Mouse (Mus musculus): ENCODE measurements around the gene Htra2. TPM values are rescaled to one million over a fixed set of nuclear protein-coding genes. Genes with fewer than 3 reads are reported as not detected.
A peak's percentile ranks its signal among the peaks of the same experiment; 100 is the strongest.

Htra2 gene
- 47.7 and 49.3 TPM in 2 replicates for polyA plus RNA-seq (2012; rRNA removed)

GRCm38 (mm10) chr6:83054871-83055431 lies at the start of gene Htra2:
Htra2 (minus strand) TSS chr6:83055273.
- no peak for DNase-seq
- TF ChIP-seq POLR2A (IDR thresholded peaks at IDR 0.05; ENCODE audit: borderline replicate concordance, extremely low read depth, low read depth, low read length) (no peak), CTCF (IDR thresholded peaks at IDR 0.05; ENCODE audit: insufficient read depth, low read length) (no peak)
- Histone ChIP-seq H3K4me3 (replicated peaks; ENCODE audit: extremely low read depth, low read depth, low read length) (peak within 1 kb of the TSS; percentile 73), H3K4me1 (ENCODE audit: control insufficient read depth, insufficient read depth, low read length) (peaks cover 12% of the 10 kb centered on the region)
- WGBS = under 1% methylated on average over 50 of the region's 50 CpGs

- 83% methylated on average over 4 of the region's 4 CpGs for WGBS
Observed at GRCm38 (mm10) chr6:83104158-83104557, 49.1 kb upstream of the Htra2 start.

GRCm38 (mm10) chr6:83103130-83103650 lies 48.1 kb upstream of the Htra2 start:
- H3K4me3 ChIP-seq (replicated peaks; ENCODE audit: extremely low read depth, low read depth, low read length) = no peak overlapping the region
- peaks cover 6% of the 10 kb centered on the region for H3K4me1 ChIP-seq (ENCODE audit: control insufficient read depth, insufficient read depth, low read length)
- WGBS = 70% methylated on average over 11 of the region's 11 CpGs
- no peak for TF ChIP-seq CTCF (IDR thresholded peaks at IDR 0.05; ENCODE audit: insufficient read depth, low read length)
- TF ChIP-seq POLR2A (IDR thresholded peaks at IDR 0.05; ENCODE audit: borderline replicate concordance, extremely low read depth, low read depth, low read length) = no peak
- DNase-seq = no peak

More at GRCm38 (mm10) chr6:83104158-83104557, 49.1 kb upstream of the Htra2 start:
- DNase-seq = no peak
- H3K4me3 ChIP-seq (replicated peaks; ENCODE audit: extremely low read depth, low read depth, low read length) = no peak overlapping the region
- peaks cover 6% of the 10 kb centered on the region for H3K4me1 ChIP-seq (ENCODE audit: control insufficient read depth, insufficient read depth, low read length)
- TF ChIP-seq POLR2A (IDR thresholded peaks at IDR 0.05; ENCODE audit: borderline replicate concordance, extremely low read depth, low read depth, low read length) = no peak
- TF ChIP-seq CTCF (IDR thresholded peaks at IDR 0.05; ENCODE audit: insufficient read depth, low read length) = no peak

GRCm38 (mm10) chr6:83101688-83102556 lies 46.8 kb upstream of the Htra2 start:
- peak; percentile 54 for DNase-seq
- TF ChIP-seq POLR2A (IDR thresholded peaks at IDR 0.05; ENCODE audit: borderline replicate concordance, extremely low read depth, low read depth, low read length) (no peak), CTCF (IDR thresholded peaks at IDR 0.05; ENCODE audit: insufficient read depth, low read length) (no peak)
- H3K4me1 ChIP-seq (ENCODE audit: control insufficient read depth, insufficient read depth, low read length) = peaks cover 6% of the 10 kb centered on the region
- WGBS = under 1% methylated on average over 74 of the region's 74 CpGs
- peak overlapping the region; percentile 85 for H3K4me3 ChIP-seq (replicated peaks; ENCODE audit: extremely low read depth, low read depth, low read length)

GRCm38 (mm10) chr6:83101316-83101687 lies 46.2 kb upstream of the Htra2 start, which contains the start of the genes Ccdc142 and Gm42688:
Ccdc142 (plus strand) TSS chr6:83101601.
Gm42688 (plus strand) TSS chr6:83101617.
- Histone ChIP-seq H3K4me3 (replicated peaks; ENCODE audit: extremely low read depth, low read depth, low read length) (peak within 1 kb of the TSS; percentile 85), H3K4me1 (ENCODE audit: control insufficient read depth, insufficient read depth, low read length) (peaks cover 6% of the 10 kb centered on the region)
- peak; percentile 87 for DNase-seq
- TF ChIP-seq POLR2A (IDR thresholded peaks at IDR 0.05; ENCODE audit: borderline replicate concordance, extremely low read depth, low read depth, low read length) = peak; percentile 68; the same call in 1 of the 2 replicates
- peak; percentile 40; the same call in 1 of the 2 replicates for TF ChIP-seq CTCF (IDR thresholded peaks at IDR 0.05; ENCODE audit: insufficient read depth, low read length)
- whole genome bisulfite sequencing = 1% methylated on average over 25 of the region's 25 CpGs

GRCm38 (mm10) chr6:83098411-83098810 lies 43.3 kb upstream of the Htra2 start:
- DNase-seq = no peak
- no peak for TF ChIP-seq POLR2A (IDR thresholded peaks at IDR 0.05; ENCODE audit: borderline replicate concordance, extremely low read depth, low read depth, low read length)
- TF ChIP-seq CTCF (IDR thresholded peaks at IDR 0.05; ENCODE audit: insufficient read depth, low read length) = no peak

GRCm38 (mm10) chr6:83095968-83096367 lies 40.9 kb upstream of the Htra2 start:
- no peak overlapping the region for H3K4me3 ChIP-seq (replicated peaks; ENCODE audit: extremely low read depth, low read depth, low read length)
- 48% methylated on average over 6 of the region's 6 CpGs for WGBS

More at GRCm38 (mm10) chr6:83098411-83098810, 43.3 kb upstream of the Htra2 start:
- no peak overlapping the region for H3K4me3 ChIP-seq (replicated peaks; ENCODE audit: extremely low read depth, low read depth, low read length)
- WGBS = 55% methylated on average over 2 of the region's 2 CpGs
- H3K4me1 ChIP-seq (ENCODE audit: control insufficient read depth, insufficient read depth, low read length) = peaks cover 6% of the 10 kb centered on the region

GRCm38 (mm10) chr6:83092416-83093127 lies 37.5 kb upstream of the Htra2 start:
- no peak for DNase-seq
- no peak overlapping the region for H3K4me3 ChIP-seq (replicated peaks; ENCODE audit: extremely low read depth, low read depth, low read length)
- TF ChIP-seq POLR2A (IDR thresholded peaks at IDR 0.05; ENCODE audit: borderline replicate concordance, extremely low read depth, low read depth, low read length) = no peak
- no peak for TF ChIP-seq CTCF (IDR thresholded peaks at IDR 0.05; ENCODE audit: insufficient read depth, low read length)
- peaks cover 3% of the 10 kb centered on the region; the same call in 1 of the 2 replicates for H3K4me1 ChIP-seq (ENCODE audit: control insufficient read depth, insufficient read depth, low read length)
- WGBS = 13% methylated on average over 6 of the region's 6 CpGs

More at GRCm38 (mm10) chr6:83095968-83096367, 40.9 kb upstream of the Htra2 start:
- peaks cover 3% of the 10 kb centered on the region; the same call in 1 of the 2 replicates for H3K4me1 ChIP-seq (ENCODE audit: control insufficient read depth, insufficient read depth, low read length)
- no peak for DNase-seq
- TF ChIP-seq CTCF (IDR thresholded peaks at IDR 0.05; ENCODE audit: insufficient read depth, low read length) = no peak
- TF ChIP-seq POLR2A (IDR thresholded peaks at IDR 0.05; ENCODE audit: borderline replicate concordance, extremely low read depth, low read depth, low read length) = no peak

GRCm38 (mm10) chr6:83087926-83088260 lies 32.8 kb upstream of the Htra2 start:
- H3K4me3 ChIP-seq (replicated peaks; ENCODE audit: extremely low read depth, low read depth, low read length) = peak overlapping the region; percentile 59
- H3K4me1 ChIP-seq (ENCODE audit: control insufficient read depth, insufficient read depth, low read length) = peaks cover 6% of the 10 kb centered on the region; the same call in 1 of the 2 replicates
- WGBS = 21% methylated on average over 9 of the region's 9 CpGs
- no peak for DNase-seq
- TF ChIP-seq CTCF (IDR thresholded peaks at IDR 0.05; ENCODE audit: insufficient read depth, low read length) (no peak), POLR2A (IDR thresholded peaks at IDR 0.05; ENCODE audit: borderline replicate concordance, extremely low read depth, low read depth, low read length) (no peak)
